Mouse (Mus musculus) kidney, adult 2 months (tissue): ENCODE measurements around the gene Olfr1095. TPM values are rescaled to one million over a fixed set of nuclear protein-coding genes. Genes with fewer than 3 reads are reported as not detected.

Source experiments
- DNase-seq: peaks from one replicate; pipeline ENCODE4 v3.0.0; 2021
- H3K27ac ChIP-seq: fragments of 200-500 bp; 2 replicates; pipeline ENCODE4 v1.5.1; 2012; ENCODE audit warnings: low read depth, low read length, control low read depth, inconsistent platforms; ENCODE audit not compliant: insufficient read depth
- H3K27me3 ChIP-seq: fragments of 200-500 bp; replicated peaks from 2 replicates; pipeline ENCODE4 v1.6.1; 2012; ENCODE audit warnings: mild to moderate bottlenecking, moderate library complexity, low read length, inconsistent platforms; ENCODE audit not compliant: control insufficient read depth, insufficient read depth
- H3K36me3 ChIP-seq: fragments of 200-500 bp; 2 replicates; pipeline ENCODE4 v1.6.1; 2012; ENCODE audit warnings: mild to moderate bottlenecking, moderate library complexity, low read length, inconsistent platforms; ENCODE audit not compliant: control insufficient read depth, insufficient read depth
- H3K4me1 ChIP-seq: fragments of 200-500 bp; 2 replicates; pipeline ENCODE4 v1.6.1; 2011; ENCODE audit warnings: low read length; ENCODE audit not compliant: control insufficient read depth, insufficient read depth
- H3K4me3 ChIP-seq: fragments of 200-500 bp; 2 replicates; pipeline ENCODE4 v1.5.1; 2011; ENCODE audit warnings: mild to moderate bottlenecking, low read depth, low read length, control low read depth; ENCODE audit not compliant: insufficient read depth
- CTCF ChIP-seq: fragments of 200-500 bp; conservative IDR thresholded peaks from 2 replicates; pipeline ENCODE4 v1.5.1; 2011; ENCODE audit warnings: low read depth, mild to moderate bottlenecking, control low read depth, low read length, moderate library complexity, mixed read lengths; ENCODE audit not compliant: insufficient read depth, insufficient read length
- POLR2A ChIP-seq: fragments of 200-500 bp; IDR thresholded peaks from one replicate; pipeline ENCODE4 v1.6.1; 2011; ENCODE audit warnings: low read depth, low read length, control low read depth
- WGBS: fragments of 180-500 bp; shearing (Covaris S2); methylation state at CpG from one replicate; pipeline ENCODE4 v1.1.7; 2018; 5-methylcytosine and 5-hydroxymethylcytosine counted together
- polyA plus RNA-seq: library from polyadenylated mRNA; depleted of rRNA; stranded (reverse); fragments of >200 nt; gene quantifications from 2 replicates; pipeline ENCODE4 v1.2.3, GENCODE M21; 2012; rRNA removed

Gene Olfr1095
- not detected in 2 replicates for polyA plus RNA-seq

DNA sequence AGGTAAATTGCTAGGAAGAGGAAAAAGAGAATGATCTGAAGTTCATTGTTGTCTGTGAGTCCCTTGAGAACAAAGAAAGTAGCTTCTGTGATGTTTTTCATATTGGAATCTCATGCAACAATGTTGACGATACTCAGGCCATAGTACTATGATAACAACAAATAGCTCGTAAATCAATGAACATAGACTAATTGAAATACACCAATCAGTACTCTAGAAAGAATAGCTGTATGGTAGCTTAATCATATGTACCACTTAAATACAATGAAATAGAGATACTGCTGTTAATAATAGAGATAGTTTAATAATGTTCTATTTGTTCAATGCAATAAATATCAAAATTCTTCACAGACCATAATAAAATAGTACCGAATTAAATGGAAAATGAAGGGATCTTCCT lies at the start of gene Olfr1095:
Gene Olfr1095 (minus strand): TSS at position 101 of the 400 bp plus-strand sequence.
- no peak within 1 kb of the TSS for H3K4me3 ChIP-seq
- TF ChIP-seq POLR2A (no peak), CTCF (no peak)
- H3K36me3 ChIP-seq = no peaks in the 10 kb centered on the region
- no peaks in the 10 kb centered on the region for H3K4me1 ChIP-seq
- DNase-seq = no peak
- no peak within 1 kb of the TSS for H3K27ac ChIP-seq
- H3K27me3 ChIP-seq = no peaks in the 10 kb centered on the region
- WGBS = 87% methylated on average over 3 of the region's 3 CpGs

DNA sequence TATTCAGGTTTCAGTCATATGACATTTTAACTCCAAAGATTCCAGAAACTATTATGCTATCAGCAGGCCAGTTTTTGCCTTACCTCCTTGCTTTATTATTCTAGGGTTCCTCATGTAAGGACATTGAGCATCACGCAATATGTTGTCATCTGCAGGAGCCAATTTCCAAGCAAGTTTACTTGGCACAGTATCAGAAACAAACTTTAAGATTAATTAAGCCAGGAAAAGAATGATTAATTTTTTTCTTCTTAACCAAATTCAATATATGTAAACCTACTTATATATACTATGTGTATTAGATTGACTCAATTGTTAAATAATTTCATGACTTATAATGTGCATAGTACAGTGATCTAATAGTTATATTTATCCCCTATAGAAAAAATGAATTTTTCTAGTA lies 40.6 kb upstream of the Olfr1095 start, which contains the start of gene Olfr1097:
Gene Olfr1097 (minus strand): TSS at position 101 of the 400 bp plus-strand sequence.
- 83% methylated on average over 1 of the region's 1 CpGs for WGBS
- TF ChIP-seq POLR2A (no peak), CTCF (no peak)
- no peak for DNase-seq
- Histone ChIP-seq H3K4me3 (no peak within 1 kb of the TSS), H3K27ac (no peak within 1 kb of the TSS), H3K27me3 (no peaks in the 10 kb centered on the region), H3K4me1 (no peaks in the 10 kb centered on the region), H3K36me3 (no peaks in the 10 kb centered on the region)

DNA sequence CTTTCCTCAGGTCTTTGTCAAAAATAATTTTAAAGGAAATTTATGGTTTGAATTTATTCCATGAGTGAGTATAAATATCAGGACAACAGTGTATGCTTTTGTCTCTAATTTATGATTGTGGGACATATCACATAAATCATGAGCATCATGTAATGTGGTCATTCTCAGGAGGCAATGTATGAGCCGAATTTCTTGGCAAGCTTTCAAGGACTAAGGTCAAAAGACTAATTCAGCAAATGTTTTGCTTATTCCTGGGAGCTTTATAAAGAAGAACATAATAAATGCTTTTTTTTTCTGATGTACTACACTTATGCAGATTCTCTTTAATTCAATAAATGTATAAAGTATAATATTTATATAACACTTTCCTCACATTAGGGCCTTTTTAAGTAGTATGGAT lies 23.2 kb upstream of the Olfr1095 start, which contains the start of gene Gm13723:
Gene Gm13723 (minus strand): TSS at position 101 of the 400 bp plus-strand sequence.
- H3K4me1 ChIP-seq = no peaks in the 10 kb centered on the region
- H3K27me3 ChIP-seq = no peaks in the 10 kb centered on the region
- TF ChIP-seq POLR2A (no peak), CTCF (no peak)
- H3K4me3 ChIP-seq = no peak within 1 kb of the TSS
- no peaks in the 10 kb centered on the region for H3K36me3 ChIP-seq
- no peak for DNase-seq
- H3K27ac ChIP-seq = no peak within 1 kb of the TSS
- WGBS = 28% methylated on average over 1 of the region's 1 CpGs

DNA sequence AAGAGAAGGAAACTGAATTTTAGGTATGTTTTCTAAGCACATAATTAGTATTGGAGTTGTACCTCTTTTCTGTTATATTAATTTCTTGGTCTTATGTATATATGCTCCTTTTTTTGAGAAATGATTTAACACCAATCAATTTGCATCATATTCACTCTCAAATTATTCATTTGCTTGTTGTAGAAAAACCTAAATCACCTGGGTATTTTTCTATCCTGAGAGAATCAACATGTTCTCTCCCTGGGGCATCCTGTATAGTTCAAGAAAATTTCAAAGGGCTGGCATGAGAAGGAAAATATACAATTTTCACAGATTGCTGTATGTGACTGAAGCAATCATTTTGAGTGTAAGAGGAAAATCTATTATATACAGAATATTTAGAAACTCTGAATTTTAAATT lies 27.1 kb downstream of the Olfr1095 start, which contains the start of gene Olfr1094:
Gene Olfr1094 (plus strand): TSS at position 301 of the 400 bp plus-strand sequence.
- H3K4me1 ChIP-seq = no peaks in the 10 kb centered on the region
- H3K27ac ChIP-seq = no peak within 1 kb of the TSS
- no peak for DNase-seq
- H3K36me3 ChIP-seq = no peaks in the 10 kb centered on the region
- no peak within 1 kb of the TSS for H3K4me3 ChIP-seq
- TF ChIP-seq CTCF = no peak
- no peak for TF ChIP-seq POLR2A
- H3K27me3 ChIP-seq = no peaks in the 10 kb centered on the region

DNA sequence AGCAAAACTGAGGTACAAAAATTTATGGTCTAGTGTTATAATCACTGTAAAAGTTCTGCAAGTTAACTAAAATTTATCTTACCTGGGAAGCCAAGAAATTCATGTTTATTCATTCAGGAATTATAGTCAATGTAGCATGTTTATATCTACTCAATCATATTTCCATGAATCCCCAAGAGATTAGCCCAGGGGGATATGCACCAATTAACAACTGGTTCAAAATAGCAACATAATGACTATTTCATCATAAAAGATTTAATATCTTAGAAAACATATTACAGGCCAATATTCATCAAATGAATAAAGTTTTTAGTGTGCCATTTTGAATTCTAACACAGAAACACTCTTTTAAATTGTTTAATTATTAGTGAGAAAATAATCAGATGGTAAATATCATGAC lies 41.6 kb downstream of the Olfr1095 start, which contains the start of gene Olfr141:
Gene Olfr141 (minus strand): TSS at position 101 of the 400 bp plus-strand sequence.
- Histone ChIP-seq H3K36me3 (no peaks in the 10 kb centered on the region), H3K4me1 (no peaks in the 10 kb centered on the region)
- DNase-seq = no peak

More for the DNA sequence above, 41.6 kb downstream of the Olfr1095 start, which contains the start of gene Olfr141:
- H3K4me3 ChIP-seq = no peak within 1 kb of the TSS
- H3K27me3 ChIP-seq = no peaks in the 10 kb centered on the region
- no peak for TF ChIP-seq CTCF
- H3K27ac ChIP-seq = no peak within 1 kb of the TSS

Other genes starting within 250 kb of the Olfr1095 start
- not detected in 2 replicates for gene Olfr1084, start 212.0 kb downstream of the Olfr1095 start, polyA plus RNA-seq
- gene Olfr1085, start 189.7 kb downstream of the Olfr1095 start, polyA plus RNA-seq = not detected in 2 replicates
- gene Olfr1086, start 171.6 kb downstream of the Olfr1095 start, polyA plus RNA-seq = not detected in 2 replicates
- not detected in 2 replicates for gene Olfr1087, start 153.3 kb downstream of the Olfr1095 start, polyA plus RNA-seq
- not detected in 2 replicates for gene Olfr1089, start 118.0 kb downstream of the Olfr1095 start, polyA plus RNA-seq
- not detected in 2 replicates for gene Olfr1090, start 92.7 kb downstream of the Olfr1095 start, polyA plus RNA-seq
- not detected in 2 replicates for gene Olfr1093, start 69.2 kb downstream of the Olfr1095 start, polyA plus RNA-seq
- gene Olfr141, start 41.7 kb downstream of the Olfr1095 start, polyA plus RNA-seq = not detected in 2 replicates
- not detected in 2 replicates for gene Olfr1094, start 27.0 kb downstream of the Olfr1095 start, polyA plus RNA-seq
- gene Gm13723, start 23.1 kb upstream of the Olfr1095 start, polyA plus RNA-seq = not detected in 2 replicates
- not detected in 2 replicates for gene Olfr1097, start 40.5 kb upstream of the Olfr1095 start, polyA plus RNA-seq
- gene Olfr1098, start 72.8 kb upstream of the Olfr1095 start, polyA plus RNA-seq = not detected in 2 replicates
- gene Olfr1099, start 109.0 kb upstream of the Olfr1095 start, polyA plus RNA-seq = not detected in 2 replicates
- gene Olfr1100, start 128.3 kb upstream of the Olfr1095 start, polyA plus RNA-seq = not detected in 2 replicates
- gene Olfr1101, start 139.5 kb upstream of the Olfr1095 start, polyA plus RNA-seq = not detected in 2 replicates
- gene Olfr1102, start 146.7 kb upstream of the Olfr1095 start, polyA plus RNA-seq = not detected in 2 replicates
- gene Olfr1104, start 175.4 kb upstream of the Olfr1095 start, polyA plus RNA-seq = not detected in 2 replicates
- not detected in 2 replicates for gene Olfr1105, start 184.8 kb upstream of the Olfr1095 start, polyA plus RNA-seq
- gene Olfr1106, start 200.6 kb upstream of the Olfr1095 start, polyA plus RNA-seq = not detected in 2 replicates
- not detected in 2 replicates for gene Olfr1107, start 224.1 kb upstream of the Olfr1095 start, polyA plus RNA-seq
- not detected in 2 replicates for gene Olfr1109, start 244.3 kb upstream of the Olfr1095 start, polyA plus RNA-seq